Mouse (Mus musculus) layer of hippocampus, postnatal 10 days (tissue): ENCODE measurements around the gene Eml6. TPM values are rescaled to one million over a fixed set of nuclear protein-coding genes. Genes with fewer than 3 reads are reported as not detected.
"Not testable (repeated sequence)": the region's sequence is repeated elsewhere in the genome, so short reads cannot be mapped to it uniquely, and the experiment has no call there.

Experiments
- DNase-seq, 2 experiments: peaks; one replicate each; pipeline ENCODE4 v3.0.0; 2021; ENCODE audit warnings: low spot score in 2 of 2
- total RNA-seq, 2 experiments: library from RNA; stranded (reverse); gene quantifications; 2 replicates each; pipeline ENCODE4 v1.2.3; 2021

Gene Eml6
- total RNA-seq, 2 experiments from 2014 or later, result 32.5 to 39.1 TPM

DNA sequence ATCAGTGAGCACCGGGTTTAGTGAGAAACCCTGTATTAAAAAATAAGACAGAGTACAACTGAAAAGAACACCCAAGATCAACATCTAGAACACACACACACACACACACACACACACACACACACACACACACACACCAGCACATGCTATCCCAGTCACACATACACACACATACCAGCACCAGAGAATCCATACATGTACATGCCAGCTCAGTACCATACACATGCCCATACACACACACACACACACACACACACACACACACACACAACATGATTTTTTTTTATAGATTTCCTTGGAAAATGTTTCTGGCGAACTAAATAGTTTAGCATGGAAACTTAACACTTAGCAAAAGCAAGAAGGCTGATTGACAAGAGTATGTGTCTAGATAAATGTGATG is 164.8 kb downstream of the Eml6 start:
- no peak for DNase-seq

DNA sequence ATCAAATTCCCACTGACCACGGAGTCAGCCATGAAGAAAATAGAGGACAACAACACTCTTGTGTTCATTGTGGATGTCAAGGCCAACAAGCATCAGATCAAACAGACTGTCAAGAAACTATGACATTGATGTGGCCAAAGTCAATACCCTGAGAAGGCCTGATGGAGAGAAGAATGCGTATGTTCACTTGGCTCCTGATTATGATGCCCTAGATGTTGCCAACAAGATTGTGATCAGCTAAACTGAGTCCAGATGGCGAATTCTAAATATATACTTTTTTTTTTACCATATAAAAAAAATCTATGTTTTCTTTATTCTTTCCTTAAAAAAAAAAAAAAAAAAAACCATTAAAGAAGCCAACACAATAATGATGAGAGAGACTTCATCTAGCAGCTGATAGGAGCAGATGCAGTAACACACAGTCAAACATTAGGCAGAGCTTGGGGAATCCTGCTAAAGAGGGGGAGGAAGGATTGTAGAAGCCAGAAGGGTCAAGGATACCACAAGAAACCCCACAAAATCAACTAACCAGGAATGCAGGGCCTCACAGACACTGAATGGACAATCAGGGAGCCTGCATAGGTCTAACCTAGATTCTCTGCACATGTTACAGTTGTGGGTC is 185.1 kb downstream of the Eml6 start:
- no peak for DNase-seq

DNA sequence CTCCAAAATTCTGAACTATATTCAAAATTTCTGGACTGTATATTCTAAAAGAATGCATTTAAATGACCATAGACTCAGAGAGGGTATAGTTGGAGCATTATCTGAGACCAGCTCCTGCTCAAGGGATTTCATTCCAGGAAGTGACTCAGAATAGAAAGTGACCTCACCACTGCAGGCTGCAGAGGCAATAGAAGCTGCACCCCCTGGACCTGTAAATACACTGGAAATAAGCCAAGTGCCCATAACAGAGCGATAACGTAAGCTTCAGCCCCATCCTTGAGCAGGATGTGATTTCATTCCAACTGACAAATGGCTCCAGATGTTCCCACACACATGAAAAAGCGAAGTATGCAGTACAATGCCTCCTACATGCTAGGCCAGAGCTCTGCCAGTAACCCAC is 186.1 kb downstream of the Eml6 start:
- DNase-seq, result no peak

DNA sequence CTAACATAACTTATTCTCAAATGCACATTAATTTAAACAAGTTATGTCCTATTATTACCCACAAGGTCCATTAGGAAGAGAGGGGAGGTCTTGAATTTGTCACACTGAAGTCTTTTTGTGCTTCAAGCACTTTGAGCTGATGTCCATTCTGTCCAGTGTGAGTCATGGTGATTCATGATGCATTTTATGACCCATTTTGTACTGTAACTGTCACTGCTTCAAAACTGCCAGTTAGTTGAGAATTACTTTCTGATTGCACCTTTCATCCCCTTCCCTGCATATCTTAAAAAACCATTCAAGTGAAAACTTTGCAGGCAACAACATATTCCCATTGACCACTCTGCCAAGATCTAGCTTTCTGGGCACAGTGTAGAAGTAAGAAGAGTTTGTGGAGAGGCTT is 188.8 kb downstream of the Eml6 start:
- no peak for DNase-seq

DNA sequence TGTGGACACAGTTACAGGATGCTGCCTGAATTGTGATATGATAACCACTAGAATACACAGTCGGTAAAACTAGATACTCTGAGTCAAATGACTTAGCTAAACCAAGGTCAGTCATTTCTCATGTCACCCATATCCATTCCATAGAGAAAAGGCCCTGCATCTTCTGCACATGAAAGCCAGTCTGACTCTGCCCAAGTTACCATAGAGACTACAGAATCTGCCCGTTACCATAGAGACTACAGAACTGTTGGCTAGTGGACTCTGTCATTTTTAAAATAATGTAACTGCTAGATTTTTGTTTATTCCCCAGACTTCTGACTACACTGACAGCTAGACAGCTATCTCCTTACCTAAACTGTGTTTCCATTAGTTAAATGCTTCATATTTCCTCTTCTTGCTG is 198.1 kb downstream of the Eml6 start:
- DNase-seq, result no peak

DNA sequence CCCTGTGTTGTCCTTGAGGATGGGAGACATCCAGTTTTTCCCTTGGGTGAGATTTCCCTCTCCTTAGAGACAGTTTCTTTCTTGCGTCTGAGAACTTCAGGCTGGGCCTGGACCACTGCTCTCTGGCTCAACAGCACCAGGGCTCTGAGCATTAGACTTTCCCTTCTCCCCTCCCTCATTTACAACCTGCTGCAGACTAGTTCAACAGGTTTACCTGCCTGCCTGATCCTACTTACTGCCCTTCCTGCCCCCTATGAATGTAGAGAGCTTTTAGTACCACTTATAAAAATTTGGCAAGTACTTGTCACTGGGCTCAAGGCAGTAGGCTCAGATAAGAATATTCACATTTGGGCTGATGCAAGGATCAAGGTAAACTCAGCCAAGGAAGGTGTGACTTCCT is 199.8 kb downstream of the Eml6 start:
- no peak for DNase-seq

DNA sequence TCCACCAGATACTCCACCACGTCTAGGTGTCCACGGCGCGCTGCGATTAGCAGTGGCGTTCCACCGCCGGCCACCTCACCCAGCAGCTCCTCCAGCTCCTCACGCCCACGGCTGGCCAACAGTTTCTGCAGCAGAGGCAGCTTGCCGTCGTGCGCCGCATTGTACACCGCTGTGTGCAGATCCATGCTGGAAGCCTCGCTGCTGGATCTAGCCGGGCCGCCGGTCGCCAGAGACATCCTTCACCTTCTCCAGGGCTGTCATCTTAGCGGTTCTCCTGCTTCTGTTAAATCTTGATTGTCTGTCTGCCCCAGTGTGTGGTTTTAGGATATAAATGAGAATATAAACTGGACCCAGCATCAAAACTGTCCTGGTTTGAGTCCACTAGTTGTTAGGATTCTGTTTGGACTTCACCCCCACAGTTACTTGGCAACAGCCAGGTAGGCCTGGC is 200.5 kb downstream of the Eml6 start, which contains the start of gene 4931440F15Rik:
TSS of gene 4931440F15Rik (minus strand) at position 398 of the 448 bp plus-strand sequence.
- not testable (repeated sequence) for DNase-seq

DNA sequence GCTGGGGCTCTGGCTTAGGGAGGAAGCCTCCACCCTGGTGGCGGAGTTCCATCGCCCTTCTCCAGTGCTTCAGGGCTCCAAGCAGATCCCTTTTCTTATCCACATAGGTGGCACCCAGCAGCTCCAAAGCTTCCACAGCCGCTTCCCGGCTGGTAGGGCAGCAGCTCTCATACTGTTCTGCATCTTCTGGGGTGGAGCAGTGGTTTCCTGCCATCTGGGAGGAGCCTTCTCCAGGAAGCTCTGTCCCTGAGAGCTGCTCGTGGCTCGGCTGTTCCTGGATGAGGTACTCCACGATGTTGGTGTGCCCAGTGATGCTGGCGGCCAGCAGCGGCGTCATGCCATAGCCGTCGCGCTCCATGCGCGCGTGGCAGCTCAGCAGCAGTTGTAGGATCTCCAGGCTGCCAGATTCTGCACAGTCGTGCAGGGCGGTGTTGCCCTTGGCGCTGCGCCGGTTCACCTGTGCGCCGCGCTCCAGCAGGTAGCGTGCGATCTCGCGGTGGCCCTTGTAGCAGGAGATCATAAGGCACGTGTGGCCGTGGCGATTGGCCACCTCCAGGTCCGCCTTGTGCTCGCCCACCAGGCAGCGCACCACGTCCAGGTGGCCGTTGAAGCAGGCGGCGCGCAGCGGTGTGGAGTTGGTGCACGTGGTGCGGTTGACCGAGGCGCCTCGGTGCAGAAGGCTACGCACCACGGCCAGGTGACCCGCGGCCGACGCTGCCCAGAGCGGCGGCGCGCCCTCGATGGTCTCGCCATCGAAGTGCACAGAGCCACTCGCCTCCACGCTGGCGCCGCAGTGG is 201.2 kb downstream of the Eml6 start:
- DNase-seq, result not testable (repeated sequence)

DNA sequence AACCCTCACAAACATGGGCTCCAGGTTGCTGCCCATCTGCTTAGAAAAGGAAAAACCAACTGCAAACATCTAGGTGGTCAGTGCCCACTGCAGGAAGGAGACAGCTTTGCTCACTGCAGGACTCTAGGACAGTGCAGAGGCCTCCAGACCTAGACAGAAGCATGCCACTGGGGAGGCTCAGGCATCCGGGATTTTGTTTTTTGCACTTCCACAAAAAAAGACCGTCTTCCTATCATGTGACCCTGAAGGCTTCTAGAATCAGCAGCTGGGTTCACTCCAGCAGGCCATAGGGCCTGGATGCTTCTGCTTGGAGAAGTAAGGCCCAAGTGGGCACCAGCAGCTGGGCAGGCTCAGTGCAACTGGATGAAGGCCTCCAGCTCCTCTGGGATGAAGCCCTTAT is 202.7 kb downstream of the Eml6 start:
- DNase-seq, result no peak

DNA sequence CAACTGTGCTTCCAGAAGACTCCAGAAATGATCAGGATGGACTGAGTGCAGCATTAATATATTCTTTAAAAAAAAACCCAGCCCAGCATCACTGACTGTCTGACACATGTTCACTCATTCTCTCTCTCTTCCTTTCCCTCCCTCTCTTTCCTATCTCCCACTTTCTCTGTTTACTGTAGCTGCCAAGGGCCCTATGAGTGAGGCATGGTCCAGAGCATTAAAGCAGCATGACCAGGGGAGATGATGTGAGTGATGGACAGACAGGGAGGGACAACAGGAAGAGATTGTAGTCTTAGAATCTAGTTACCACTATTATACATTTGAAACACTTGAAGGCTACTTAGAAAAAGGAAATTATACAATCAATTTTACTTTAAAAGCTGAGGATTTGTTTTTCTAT is 210.2 kb downstream of the Eml6 start:
- no peak for DNase-seq

DNA sequence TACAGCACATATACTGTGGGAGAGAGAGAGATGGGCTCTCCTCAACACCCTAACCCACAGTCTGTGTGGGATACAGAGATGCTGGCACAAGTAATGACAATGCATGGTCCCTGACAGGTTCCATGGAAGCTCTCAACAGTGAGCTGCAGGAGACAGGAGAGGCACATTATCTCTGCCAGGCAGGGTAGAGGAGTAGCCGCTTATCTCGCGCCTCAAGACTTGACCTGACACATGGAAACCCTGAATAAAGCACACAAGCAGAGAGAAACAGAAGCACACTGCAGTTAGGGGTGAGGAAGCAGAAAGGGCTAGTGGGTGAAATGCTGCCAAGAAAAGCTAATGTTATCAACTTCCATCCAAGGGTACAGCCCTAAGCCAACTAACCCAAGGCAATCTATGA is 210.6 kb downstream of the Eml6 start:
- no peak for DNase-seq

DNA sequence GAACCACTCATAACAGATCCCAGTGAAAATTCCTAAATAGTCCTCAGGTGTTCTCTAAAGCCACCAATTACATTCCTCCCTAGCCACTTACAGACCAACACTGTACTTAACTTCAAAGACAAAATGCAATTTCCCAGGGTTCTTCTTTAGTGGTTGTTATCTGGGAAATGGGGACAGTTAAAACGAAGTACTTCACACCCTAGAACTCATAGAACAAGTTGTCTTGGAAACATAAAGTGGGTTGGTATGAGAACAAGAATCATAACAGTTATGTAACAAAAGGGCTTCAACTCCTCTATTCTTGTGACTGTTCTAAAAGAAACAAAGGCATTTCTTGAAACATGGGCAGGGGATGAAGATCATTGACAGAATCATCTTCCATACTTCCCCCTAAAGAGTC is 212.6 kb downstream of the Eml6 start:
- DNase-seq, result no peak

DNA sequence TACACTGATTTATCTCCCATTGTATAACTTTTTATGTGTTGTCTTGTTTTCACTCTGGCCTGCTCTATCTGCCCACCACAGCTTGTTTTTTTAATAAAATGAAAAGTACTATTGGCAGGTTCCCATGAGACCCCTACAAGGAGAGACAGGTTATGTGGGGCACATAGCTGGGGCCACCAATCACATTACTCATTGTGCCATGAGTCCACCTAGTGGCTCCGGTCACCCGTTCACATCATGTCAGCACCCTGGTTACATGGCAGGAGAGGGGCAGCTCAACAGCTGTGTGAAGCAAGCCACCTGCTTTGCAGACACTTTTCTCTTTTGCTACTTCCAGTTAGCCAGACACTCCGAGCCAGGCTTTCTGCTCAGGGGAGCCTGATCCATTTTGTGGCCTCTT is 213.4 kb downstream of the Eml6 start:
- no peak for DNase-seq

DNA sequence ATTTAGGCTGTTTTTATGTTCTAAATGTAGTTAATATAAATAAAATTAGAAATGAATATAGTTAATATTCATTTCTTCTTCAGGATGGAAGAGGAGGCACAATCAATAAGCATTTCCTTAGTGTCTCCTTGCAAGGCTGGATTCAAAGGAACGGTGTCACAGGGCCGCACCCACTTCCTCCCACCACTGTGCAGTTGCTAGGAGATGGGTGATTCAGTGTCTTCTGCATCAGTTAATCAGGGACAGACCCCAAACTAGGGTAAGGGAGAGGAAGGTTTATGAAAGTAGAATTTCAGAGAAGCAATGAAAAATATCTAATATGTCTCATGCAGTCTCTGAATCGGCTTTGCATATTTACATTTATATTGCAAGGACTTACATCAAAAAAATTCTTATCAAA is 215.5 kb downstream of the Eml6 start:
- no peak for DNase-seq

DNA sequence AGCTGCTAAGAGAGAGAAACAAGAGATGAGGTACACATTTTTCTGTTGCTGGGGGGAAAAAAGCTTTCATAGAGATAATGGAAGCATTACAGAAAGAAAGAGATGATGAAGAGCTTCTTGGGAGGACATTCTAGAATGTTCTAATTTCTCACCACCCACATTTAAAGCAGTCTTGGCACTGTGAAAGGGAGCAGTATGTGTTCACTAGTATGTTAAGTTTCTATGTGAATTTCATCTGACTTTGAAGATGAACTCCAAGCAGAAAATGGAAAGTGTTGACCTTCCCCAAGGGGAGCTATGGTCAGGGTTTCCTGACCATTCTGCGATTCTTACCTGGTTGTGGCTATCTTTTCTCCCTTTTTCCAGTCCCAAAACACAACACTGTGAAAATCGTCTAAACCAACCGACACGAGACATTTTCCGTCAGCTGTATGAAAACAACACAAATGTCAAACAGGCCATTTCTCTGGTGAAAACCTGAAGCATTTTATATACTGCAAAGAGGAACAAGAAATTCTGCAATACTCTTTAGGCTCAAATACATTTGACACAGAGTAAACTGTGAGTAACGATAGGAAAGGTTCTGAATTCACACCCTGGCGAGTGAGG is 216.7 kb downstream of the Eml6 start:
- no peak for DNase-seq

DNA sequence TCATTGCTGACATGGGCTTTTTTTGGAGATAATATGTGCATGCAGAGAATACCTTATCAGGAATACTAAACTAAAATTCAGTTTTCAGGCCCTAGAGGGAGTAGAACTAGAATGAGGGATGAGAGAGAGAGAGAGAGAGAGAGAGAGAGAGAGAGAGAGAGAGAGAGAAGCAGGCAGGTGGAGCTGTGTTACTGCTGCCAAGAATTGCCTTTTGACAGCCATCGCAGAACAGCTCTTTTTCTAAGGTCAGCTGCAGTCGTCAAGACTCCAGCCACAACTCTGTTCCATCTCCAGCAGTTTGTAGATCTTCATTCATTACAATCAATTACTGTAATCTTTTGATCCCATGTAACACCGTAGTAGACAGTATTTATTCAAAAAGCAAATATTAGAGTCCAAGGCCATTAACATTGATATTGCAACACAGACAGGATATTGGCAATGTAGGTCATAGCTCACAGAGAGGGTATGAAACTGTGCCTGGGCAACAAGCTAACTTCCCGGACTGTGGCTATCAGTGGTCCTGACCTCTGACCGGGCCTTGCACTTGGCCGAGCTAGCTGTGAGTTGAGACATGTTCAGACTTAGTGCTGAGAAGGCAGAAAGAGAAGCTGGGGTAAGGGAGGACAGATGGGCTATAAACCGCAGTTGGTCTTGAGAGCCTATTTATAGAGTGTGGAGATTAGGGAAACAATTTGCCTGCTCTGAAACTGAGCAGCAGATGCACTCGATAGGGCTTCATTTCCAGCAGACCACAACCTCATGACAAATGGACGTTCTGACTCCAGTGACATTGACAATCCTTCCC is 217.5 kb downstream of the Eml6 start:
- DNase-seq, result no peak

DNA sequence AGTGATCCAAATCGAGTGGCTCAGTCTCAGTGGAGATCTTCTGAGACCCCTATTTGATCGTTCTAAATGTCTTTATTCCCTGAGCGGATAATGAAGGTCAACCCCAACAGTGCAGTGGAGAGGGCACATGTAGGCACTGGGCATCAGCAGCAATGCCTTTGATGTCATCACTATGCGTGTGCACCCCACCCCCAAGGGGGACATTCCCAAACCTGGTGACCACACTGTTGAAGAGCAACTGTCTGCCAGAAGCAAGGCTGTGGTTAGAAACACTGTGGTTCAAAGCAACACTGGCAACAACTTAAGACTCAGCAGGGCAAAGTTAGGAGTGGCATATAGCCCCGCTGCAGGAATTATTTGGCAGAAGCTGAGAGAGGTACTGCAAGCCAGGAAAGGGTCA is 218.5 kb downstream of the Eml6 start:
- no peak for DNase-seq

DNA sequence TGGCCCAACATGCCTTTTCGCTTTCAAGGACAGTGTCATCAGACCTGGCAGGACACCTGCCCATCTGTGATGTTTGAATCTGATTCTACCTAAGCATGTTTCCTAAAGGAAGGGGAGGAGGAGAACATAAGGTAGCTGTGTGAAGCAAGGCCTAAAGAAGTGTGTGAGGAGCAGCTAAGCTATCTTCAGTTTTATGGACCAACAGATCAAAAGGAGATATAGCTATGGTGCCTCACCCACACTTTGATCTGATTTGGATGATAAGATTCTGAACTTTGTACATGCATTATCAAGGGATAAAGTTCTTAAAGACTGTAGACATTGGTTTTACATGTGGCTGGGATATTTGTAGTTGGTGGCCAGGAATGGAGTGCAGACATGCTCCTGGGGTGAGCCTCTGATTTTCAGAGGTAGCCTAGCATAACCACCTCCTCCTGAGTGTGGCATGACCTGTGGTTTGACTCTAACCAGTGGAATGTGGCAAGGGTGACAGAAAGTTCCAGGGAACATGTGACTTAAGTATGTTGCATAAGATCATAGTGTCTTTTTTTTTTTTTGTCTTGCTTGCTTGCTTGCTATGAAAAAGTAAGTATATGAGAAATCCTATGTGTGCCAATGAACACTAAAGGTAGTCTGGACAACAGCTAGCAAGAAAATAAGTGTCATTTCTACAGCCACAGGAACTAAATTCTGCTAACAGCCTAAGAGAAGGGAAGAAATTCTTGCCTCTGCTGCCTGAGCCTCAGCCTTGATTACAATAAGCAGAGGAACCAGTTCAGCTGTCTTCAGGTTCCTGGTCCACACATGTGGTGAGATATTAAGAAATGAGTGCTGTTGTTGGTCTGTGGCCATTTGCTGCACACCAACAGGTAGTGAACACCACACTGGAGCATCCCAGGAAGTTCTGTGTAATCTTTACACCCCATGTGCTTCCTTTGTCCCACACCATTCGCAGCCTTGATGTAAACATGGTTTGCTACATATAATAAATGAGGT is 224.1 kb downstream of the Eml6 start:
- no peak for DNase-seq

DNA sequence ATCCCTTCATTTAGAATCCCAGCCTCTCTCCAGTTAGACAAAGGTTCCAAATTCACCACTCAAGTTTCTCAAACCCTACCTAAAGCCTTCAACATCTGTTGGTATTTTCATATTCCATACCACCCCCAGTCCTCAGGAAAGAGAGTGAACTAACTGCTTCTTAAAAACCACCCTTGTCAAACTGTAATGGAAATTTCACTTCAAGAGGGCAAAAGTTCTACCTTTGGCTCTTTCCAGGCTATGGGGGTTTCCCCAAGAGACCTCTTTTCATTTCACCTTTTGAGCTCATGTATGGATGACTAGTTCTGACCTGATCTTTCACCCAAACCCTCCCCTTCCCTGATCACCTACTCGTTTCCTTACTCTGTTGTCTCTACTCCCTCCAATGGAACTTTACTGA is 226.0 kb downstream of the Eml6 start:
- no peak for DNase-seq

DNA sequence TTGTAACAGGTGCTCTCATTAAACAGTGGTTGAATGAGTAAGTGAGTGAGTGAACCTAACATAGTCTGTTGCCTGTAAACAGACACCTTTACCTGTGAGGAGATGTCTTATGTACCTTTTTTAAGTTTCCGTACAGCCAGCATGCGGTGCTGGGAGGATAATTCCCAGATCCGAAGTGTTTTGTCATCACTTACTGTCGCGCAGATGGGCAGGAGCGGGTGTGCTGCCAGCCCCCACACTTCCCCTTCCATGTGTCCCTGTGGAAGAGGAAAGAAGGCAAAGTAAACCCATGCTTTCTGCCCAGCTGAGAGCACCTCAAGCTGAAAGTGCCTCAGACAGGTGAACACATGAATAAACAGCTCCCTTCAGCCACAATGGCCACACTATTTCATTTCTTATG is 230.7 kb downstream of the Eml6 start:
- DNase-seq, result peak; percentile 36 to 56
